Mouse (Mus musculus) G1E (cell line): ENCODE data around the gene Rpl26.

Experiments
- CTCF ChIP-seq: IDR thresholded peaks from 2 replicates; pipeline ENCODE4 v1.5.1; 2012; ENCODE audit warnings: low read depth, low read length, inconsistent platforms, mixed read lengths
- GATA1 ChIP-seq: IDR thresholded peaks from 2 replicates; pipeline ENCODE4 v1.6.1; 2012; ENCODE audit warnings: borderline replicate concordance, low read length, inconsistent platforms, mixed read lengths
- GATA2 ChIP-seq: IDR thresholded peaks from 2 replicates; pipeline ENCODE4 v1.6.1; 2012; ENCODE audit warnings: low read depth, low read length, inconsistent platforms, borderline replicate concordance
- POLR2AphosphoS5 ChIP-seq: IDR thresholded peaks from 2 replicates; pipeline ENCODE4 v1.6.1; 2012; ENCODE audit warnings: low read depth, low read length, inconsistent platforms; ENCODE audit not compliant: insufficient replicate concordance
- TAL1 ChIP-seq: conservative IDR thresholded peaks from 2 replicates; pipeline ENCODE4 v1.6.1; 2012; ENCODE audit warnings: low read depth, low read length, inconsistent platforms, mixed read lengths

GRCm38 (mm10) chr11:68890625-68891024 lies 10.8 kb upstream of the Rpl26 start:
- TF ChIP-seq CTCF (no peak), GATA1 (no peak), TAL1 (no peak), GATA2 (no peak), POLR2AphosphoS5 (no peak)
